Mouse (Mus musculus): ENCODE measurements around the gene Ucn. TPM values are rescaled to one million over a fixed set of nuclear protein-coding genes. Genes with fewer than 3 reads are reported as not detected.

The Ucn gene
- polyA plus RNA-seq (2014; fragmentation: Nextera tagmentation; extraction: Ambion mirVana), result not detected in 2 replicates

DNA sequence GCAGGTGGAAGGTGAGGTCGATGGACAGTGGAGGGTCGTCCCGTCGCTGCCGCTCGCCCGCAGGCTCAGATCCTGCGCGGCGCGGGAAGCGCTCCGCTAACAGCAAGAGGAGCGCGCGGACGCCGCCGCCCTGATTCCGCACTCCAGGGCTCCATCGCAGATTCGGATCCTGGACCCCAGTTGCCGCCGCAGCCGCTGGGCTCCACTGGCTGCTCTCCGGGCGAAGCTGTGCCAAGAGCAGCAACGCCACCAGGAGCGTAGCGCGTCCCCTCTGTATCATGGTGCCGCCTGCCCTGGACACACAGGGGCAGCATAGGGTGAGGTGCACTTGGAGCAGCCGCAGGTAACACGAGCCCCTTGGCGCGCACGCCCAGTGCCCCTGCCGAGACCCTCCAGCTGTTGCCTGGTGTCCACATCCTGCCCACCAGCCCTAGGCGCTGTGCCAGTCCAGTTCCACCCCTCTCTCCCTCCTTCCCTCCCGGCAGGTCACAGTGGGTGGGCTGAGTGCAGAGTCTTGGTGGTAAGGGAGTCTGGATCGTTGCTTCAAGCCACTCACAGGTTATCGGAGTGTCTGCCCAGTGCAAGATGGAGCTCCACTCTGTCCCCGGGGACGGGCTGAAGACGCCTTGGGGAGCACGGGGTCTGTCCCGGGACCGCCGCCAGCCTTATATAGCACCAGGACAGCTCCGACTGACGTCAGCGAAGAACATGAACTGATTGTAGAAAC is at the start of gene Ucn:
Gene Ucn, minus strand, starts transcription at position 589 of the 727 bp plus-strand sequence.
- Histone ChIP-seq H3K4me1 (ENCODE audit: control insufficient read depth, insufficient read depth, low read length) (0 out of 2 replicates have a peak, but pooled peaks cover 9% of the 10 kb centered on the region), H3K4me3 (ENCODE audit: low read depth, low read length) (peak within 1 kb of the TSS; percentile 9; the same call in 1 of the 2 replicates), H3K9me3 (ENCODE audit: control insufficient read depth, low read depth, low read length) (no peaks in the 10 kb centered on the region), H3K36me3 (ENCODE audit: control insufficient read depth, insufficient read depth, low read length) (no peaks in the 10 kb centered on the region), H3K27me3 (ENCODE audit: control insufficient read depth, insufficient read depth, low read length) (peaks cover 48% of the 10 kb centered on the region), H3K27ac (ENCODE audit: low read length) (no peak within 1 kb of the TSS), H3K9ac (replicated peaks; ENCODE audit: low read depth, low read length) (no peak within 1 kb of the TSS), H3K4me2 (replicated peaks; ENCODE audit: low read depth, low read length) (peak within 1 kb of the TSS; percentile 16)
- no peak for ATAC-seq (ENCODE audit: insufficient number of reproducible peaks, insufficient read depth, low FRiP score, low read depth)
- WGBS, result 2% methylated on average over 52 of the region's 52 CpGs

DNA sequence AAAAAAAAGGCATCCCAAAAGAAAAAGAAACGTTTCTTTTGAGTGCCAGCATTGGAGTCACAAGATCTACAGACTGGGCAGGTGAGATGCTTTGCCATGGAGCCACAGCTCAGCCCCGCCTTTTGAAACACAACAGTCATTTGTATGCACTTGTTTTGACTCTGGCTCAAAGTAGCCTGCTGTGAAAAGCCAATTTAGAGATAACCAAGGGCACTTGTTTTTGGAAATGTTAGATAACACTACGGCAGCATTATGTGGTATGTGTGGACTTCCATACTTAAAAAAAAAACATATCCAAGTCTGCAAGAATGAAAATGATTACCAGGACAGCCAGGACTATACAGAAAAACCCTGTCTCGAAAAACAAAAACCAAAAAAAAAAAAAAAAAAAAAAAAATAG is 45.0 kb upstream of the Ucn start:
- H3K4me1 ChIP-seq (ENCODE audit: control insufficient read depth, insufficient read depth, low read length), result no peaks in the 10 kb centered on the region
- no peak for ATAC-seq (ENCODE audit: insufficient number of reproducible peaks, insufficient read depth, low FRiP score, low read depth)
- H3K9ac ChIP-seq (replicated peaks; ENCODE audit: low read depth, low read length), result no peak overlapping the region
- no peak overlapping the region for H3K4me2 ChIP-seq (replicated peaks; ENCODE audit: low read depth, low read length)
- H3K27me3 ChIP-seq (ENCODE audit: control insufficient read depth, insufficient read depth, low read length), result no peaks in the 10 kb centered on the region
- no peak overlapping the region for H3K27ac ChIP-seq (ENCODE audit: low read length)
- H3K9me3 ChIP-seq (ENCODE audit: control insufficient read depth, low read depth, low read length), result no peaks in the 10 kb centered on the region
- H3K4me3 ChIP-seq (ENCODE audit: low read depth, low read length), result no peak overlapping the region
- WGBS, result 53% methylated on average over 4 of the region's 4 CpGs
- H3K36me3 ChIP-seq (ENCODE audit: control insufficient read depth, insufficient read depth, low read length), result peaks cover 16% of the 10 kb centered on the region

DNA sequence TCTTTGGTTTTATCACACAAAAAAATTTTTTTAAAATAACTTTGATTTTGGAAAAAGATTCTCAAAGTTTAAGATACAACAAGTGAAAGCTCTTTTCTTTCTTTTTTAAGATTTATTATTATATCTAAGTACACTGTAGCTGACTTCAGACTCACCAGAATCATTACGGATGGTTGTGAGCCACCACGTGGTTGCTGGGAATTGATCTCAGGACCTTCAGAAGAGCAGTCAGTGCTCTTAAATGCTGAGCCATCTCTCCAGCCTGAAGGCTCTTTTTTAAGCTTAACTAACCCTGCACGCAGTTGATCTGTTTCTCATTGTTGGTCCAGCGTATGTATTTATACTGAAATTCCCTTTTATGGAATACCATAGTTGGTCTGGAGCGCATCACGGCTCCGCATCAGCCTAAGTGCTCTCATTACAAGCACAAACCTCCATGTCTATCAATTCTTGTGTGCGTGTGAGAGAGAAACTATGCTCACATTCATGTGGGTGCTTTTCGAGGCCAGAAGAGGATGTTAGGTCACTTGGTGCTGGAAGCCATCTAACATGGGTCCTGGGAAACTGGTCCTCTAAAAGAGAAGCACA is 42.6 kb upstream of the Ucn start:
- 94% methylated on average over 9 of the region's 9 CpGs for WGBS
- no peak overlapping the region for H3K4me2 ChIP-seq (replicated peaks; ENCODE audit: low read depth, low read length)

DNA sequence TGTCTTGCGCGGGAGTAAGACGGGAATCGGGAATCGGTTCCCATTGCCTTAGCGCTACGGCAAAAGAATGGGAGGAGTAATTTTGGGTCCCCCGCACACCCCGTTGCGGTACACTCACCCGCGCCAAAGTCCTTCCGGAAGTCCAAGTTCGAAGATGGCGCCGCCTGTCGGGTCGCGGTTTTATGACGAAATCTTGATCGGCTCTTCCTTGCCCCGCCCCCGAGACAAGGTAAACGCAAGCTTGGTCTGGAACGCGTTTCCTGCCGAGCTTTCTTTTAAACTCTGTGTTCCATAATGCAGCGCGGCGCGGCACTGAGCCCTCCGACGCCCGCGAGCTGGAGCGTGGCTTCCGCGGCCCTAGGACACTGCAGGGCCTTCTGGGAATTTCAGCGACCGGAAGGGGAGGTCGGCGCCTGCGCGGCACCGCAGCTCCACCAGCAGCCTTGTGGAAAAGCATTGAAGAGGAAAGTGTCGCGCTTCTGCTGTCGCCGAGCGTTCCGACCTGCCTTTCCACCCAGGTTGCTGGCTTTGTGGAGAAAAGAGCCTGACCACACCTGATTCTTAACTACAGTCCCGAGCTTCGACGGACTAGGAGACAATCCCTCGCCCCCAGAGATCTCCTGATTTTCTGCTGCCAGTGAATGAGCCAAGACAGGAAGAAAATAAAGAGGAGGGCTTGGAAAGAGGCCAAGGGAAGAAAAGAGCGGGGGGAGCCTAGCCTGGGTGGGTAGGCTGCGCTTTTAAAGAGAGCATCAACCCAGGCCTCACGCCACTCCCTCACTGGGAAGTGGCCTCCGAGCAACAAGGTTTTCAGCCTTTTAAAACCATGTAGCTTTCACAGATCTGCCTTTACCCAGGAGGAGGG is 41.4 kb upstream of the Ucn start, which contains the start of the genes Gm29609 and Gtf3c2:
Gene Gm29609, minus strand, starts transcription at position 146 of the 865 bp plus-strand sequence.
Gene Gtf3c2, minus strand, starts transcription at position 379 of the 865 bp plus-strand sequence.
- ATAC-seq (ENCODE audit: insufficient number of reproducible peaks, insufficient read depth, low FRiP score, low read depth), result peak; percentile 96
- under 1% methylated on average over 57 of the region's 59 CpGs for WGBS
- H3K27me3 ChIP-seq (ENCODE audit: control insufficient read depth, insufficient read depth, low read length), result no peaks in the 10 kb centered on the region

More for the DNA sequence above, 42.6 kb upstream of the Ucn start:
- no peak overlapping the region for H3K9ac ChIP-seq (replicated peaks; ENCODE audit: low read depth, low read length)
- no peaks in the 10 kb centered on the region for H3K27me3 ChIP-seq (ENCODE audit: control insufficient read depth, insufficient read depth, low read length)
- no peak overlapping the region for H3K27ac ChIP-seq (ENCODE audit: low read length)
- no peaks in the 10 kb centered on the region for H3K4me1 ChIP-seq (ENCODE audit: control insufficient read depth, insufficient read depth, low read length)
- ATAC-seq (ENCODE audit: insufficient number of reproducible peaks, insufficient read depth, low FRiP score, low read depth), result no peak
- H3K36me3 ChIP-seq (ENCODE audit: control insufficient read depth, insufficient read depth, low read length), result no peaks in the 10 kb centered on the region
- no peak overlapping the region for H3K4me3 ChIP-seq (ENCODE audit: low read depth, low read length)
- no peaks in the 10 kb centered on the region for H3K9me3 ChIP-seq (ENCODE audit: control insufficient read depth, low read depth, low read length)

DNA sequence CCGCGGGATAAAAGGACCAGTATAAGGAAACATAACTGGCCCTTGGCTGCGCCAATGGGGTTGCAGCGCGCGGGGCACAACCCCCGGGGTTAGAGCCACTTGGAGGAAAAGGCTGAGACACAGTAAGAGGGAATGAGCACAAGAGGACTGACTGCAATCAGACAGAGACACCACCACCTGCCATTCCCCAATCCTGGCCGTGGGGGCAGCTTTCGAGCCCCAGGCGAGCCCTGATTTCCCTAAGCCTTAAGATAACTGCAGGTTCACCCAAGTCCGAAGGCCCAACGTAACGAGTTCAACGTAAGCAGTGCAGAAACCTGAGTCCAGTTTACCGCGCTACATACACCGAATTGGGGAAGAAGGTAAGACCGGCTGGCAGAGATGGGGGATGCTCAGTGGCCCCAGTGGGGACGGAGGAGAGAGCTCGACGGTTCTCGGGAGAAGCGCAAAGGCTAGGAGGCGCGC is 40.7 kb upstream of the Ucn start:
- peak overlapping the region; percentile 63 for H3K9ac ChIP-seq (replicated peaks; ENCODE audit: low read depth, low read length)
- H3K36me3 ChIP-seq (ENCODE audit: control insufficient read depth, insufficient read depth, low read length), result no peaks in the 10 kb centered on the region; the same call in 1 of the 2 replicates
- H3K9me3 ChIP-seq (ENCODE audit: control insufficient read depth, low read depth, low read length), result no peaks in the 10 kb centered on the region
- H3K27me3 ChIP-seq (ENCODE audit: control insufficient read depth, insufficient read depth, low read length), result no peaks in the 10 kb centered on the region
- H3K4me1 ChIP-seq (ENCODE audit: control insufficient read depth, insufficient read depth, low read length), result no peaks in the 10 kb centered on the region
- H3K27ac ChIP-seq (ENCODE audit: low read length), result peak overlapping the region; percentile 97
- H3K4me3 ChIP-seq (ENCODE audit: low read depth, low read length), result peak overlapping the region; percentile 93
- under 1% methylated on average over 25 of the region's 25 CpGs for WGBS
- peak overlapping the region; percentile 72 for H3K4me2 ChIP-seq (replicated peaks; ENCODE audit: low read depth, low read length)
- ATAC-seq (ENCODE audit: insufficient number of reproducible peaks, insufficient read depth, low FRiP score, low read depth), result peak; percentile 42; the same call in 1 of the 2 replicates

More for the DNA sequence above, 41.4 kb upstream of the Ucn start, which contains the start of the genes Gm29609 and Gtf3c2:
- H3K4me3 ChIP-seq (ENCODE audit: low read depth, low read length), result peak within 1 kb of the TSS; percentile 93
- H3K4me2 ChIP-seq (replicated peaks; ENCODE audit: low read depth, low read length), result peak within 1 kb of the TSS; percentile 72
- no peaks in the 10 kb centered on the region for H3K9me3 ChIP-seq (ENCODE audit: control insufficient read depth, low read depth, low read length)
- no peaks in the 10 kb centered on the region for H3K4me1 ChIP-seq (ENCODE audit: control insufficient read depth, insufficient read depth, low read length)
- H3K27ac ChIP-seq (ENCODE audit: low read length), result peak within 1 kb of the TSS; percentile 97
- H3K9ac ChIP-seq (replicated peaks; ENCODE audit: low read depth, low read length), result peak within 1 kb of the TSS; percentile 63
- H3K36me3 ChIP-seq (ENCODE audit: control insufficient read depth, insufficient read depth, low read length), result no peaks in the 10 kb centered on the region

DNA sequence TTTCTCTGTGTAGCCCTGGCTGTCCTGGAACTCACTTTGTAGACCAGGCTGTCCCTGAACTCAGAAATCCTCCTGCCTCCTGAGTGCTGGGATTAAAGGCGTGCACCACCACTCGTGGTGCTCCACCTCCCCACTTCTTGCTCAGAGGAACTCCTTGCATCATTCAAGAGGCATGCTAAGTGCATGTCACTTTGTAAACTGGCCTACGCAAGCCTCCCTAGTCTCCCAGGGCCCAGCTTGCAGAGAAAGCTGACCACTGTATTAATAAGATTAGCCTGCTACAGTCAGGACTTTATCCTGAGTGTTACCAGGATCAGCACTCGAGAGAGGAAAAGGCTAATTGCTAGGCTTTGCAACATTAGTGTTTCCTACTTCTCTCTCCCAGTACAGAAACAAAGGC is 30.0 kb upstream of the Ucn start:
- WGBS, result 87% methylated on average over 4 of the region's 4 CpGs
- no peak overlapping the region for H3K9ac ChIP-seq (replicated peaks; ENCODE audit: low read depth, low read length)
- no peak for ATAC-seq (ENCODE audit: insufficient number of reproducible peaks, insufficient read depth, low FRiP score, low read depth)
- no peak overlapping the region for H3K4me2 ChIP-seq (replicated peaks; ENCODE audit: low read depth, low read length)
- no peaks in the 10 kb centered on the region for H3K9me3 ChIP-seq (ENCODE audit: control insufficient read depth, low read depth, low read length)
- H3K27me3 ChIP-seq (ENCODE audit: control insufficient read depth, insufficient read depth, low read length), result no peaks in the 10 kb centered on the region
- peaks cover 73% of the 10 kb centered on the region for H3K36me3 ChIP-seq (ENCODE audit: control insufficient read depth, insufficient read depth, low read length)
- no peak overlapping the region for H3K27ac ChIP-seq (ENCODE audit: low read length)
- H3K4me3 ChIP-seq (ENCODE audit: low read depth, low read length), result no peak overlapping the region
- no peaks in the 10 kb centered on the region for H3K4me1 ChIP-seq (ENCODE audit: control insufficient read depth, insufficient read depth, low read length)

DNA sequence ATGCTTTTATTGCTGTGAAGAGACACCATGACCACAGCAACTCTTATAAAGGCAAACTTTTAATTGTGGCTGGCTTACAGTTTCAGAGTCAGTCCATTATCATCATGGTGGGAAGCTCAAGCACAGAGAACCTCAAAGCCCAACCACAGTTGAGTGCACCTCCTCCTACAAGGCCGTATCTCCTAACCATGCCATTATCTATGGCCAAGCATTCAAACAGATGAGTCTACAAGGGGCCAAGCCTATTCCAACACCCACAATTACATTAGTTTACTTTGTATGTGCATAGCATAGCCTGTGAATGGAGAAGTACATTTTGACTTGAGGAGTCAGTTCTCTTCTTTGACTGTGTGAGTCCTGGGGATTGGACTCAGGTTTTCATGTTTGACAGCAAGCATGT is 26.2 kb upstream of the Ucn start:
- no peaks in the 10 kb centered on the region for H3K9me3 ChIP-seq (ENCODE audit: control insufficient read depth, low read depth, low read length)

DNA sequence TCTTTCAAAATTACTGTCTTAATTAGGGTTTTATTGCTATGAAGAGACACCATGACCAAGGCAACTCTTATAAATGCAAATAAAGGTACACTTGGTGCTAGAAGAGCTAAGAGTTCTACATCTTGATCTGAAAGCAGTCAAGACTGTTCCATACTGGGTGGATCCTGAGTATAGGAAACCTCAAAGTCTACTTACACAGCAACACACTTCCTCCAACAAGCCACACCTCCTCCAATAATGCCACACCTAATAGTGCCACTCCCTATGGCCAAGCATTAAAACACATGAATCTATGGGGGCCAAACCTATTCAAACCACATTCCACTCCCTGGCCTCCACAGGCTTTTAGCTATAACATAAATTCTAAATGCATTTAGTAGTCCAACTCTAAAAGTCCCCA is 23.8 kb upstream of the Ucn start:
- H3K36me3 ChIP-seq (ENCODE audit: control insufficient read depth, insufficient read depth, low read length), result peaks cover 71% of the 10 kb centered on the region
- no peak overlapping the region for H3K9ac ChIP-seq (replicated peaks; ENCODE audit: low read depth, low read length)
- ATAC-seq (ENCODE audit: insufficient number of reproducible peaks, insufficient read depth, low FRiP score, low read depth), result no peak
- no peaks in the 10 kb centered on the region for H3K27me3 ChIP-seq (ENCODE audit: control insufficient read depth, insufficient read depth, low read length)
- H3K4me1 ChIP-seq (ENCODE audit: control insufficient read depth, insufficient read depth, low read length), result no peaks in the 10 kb centered on the region
- no peak overlapping the region for H3K27ac ChIP-seq (ENCODE audit: low read length)
- H3K4me3 ChIP-seq (ENCODE audit: low read depth, low read length), result no peak overlapping the region
- H3K9me3 ChIP-seq (ENCODE audit: control insufficient read depth, low read depth, low read length), result no peaks in the 10 kb centered on the region
- H3K4me2 ChIP-seq (replicated peaks; ENCODE audit: low read depth, low read length), result no peak overlapping the region

More for the DNA sequence above, 26.2 kb upstream of the Ucn start:
- Histone ChIP-seq H3K4me2 (replicated peaks; ENCODE audit: low read depth, low read length) (no peak overlapping the region), H3K27me3 (ENCODE audit: control insufficient read depth, insufficient read depth, low read length) (no peaks in the 10 kb centered on the region), H3K9ac (replicated peaks; ENCODE audit: low read depth, low read length) (no peak overlapping the region), H3K27ac (ENCODE audit: low read length) (no peak overlapping the region), H3K36me3 (ENCODE audit: control insufficient read depth, insufficient read depth, low read length) (peaks cover 69% of the 10 kb centered on the region), H3K4me3 (ENCODE audit: low read depth, low read length) (no peak overlapping the region), H3K4me1 (ENCODE audit: control insufficient read depth, insufficient read depth, low read length) (no peaks in the 10 kb centered on the region)
- no peak for ATAC-seq (ENCODE audit: insufficient number of reproducible peaks, insufficient read depth, low FRiP score, low read depth)
- 92% methylated on average over 1 of the region's 1 CpGs for WGBS

All from stomach, embryonic 14.5 days (tissue).